Mouse (Mus musculus): ENCODE measurements around the gene Gm2663.
"Not testable (repeated sequence)": the region's sequence is repeated elsewhere in the genome, so short reads cannot be mapped to it uniquely, and the experiment has no call there.

The Gm2663 gene

DNA sequence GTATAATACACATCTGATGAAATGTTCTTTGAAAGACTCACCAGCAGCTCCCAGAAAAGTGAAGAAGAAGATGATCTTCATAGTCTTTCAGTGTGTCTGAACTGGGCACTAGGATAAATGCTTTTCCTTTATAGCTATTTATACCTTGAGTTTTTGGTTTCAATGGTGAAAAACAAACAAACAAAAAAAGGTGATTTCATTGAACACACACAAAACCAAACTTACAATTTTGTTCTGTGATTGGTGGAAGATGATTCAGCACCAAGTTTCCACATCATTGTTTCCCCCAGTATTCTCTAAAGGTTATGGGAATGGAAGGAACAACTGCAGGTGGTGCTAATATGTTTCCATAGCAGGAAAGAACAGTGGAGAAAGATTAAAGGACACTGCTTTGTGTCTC lies at the start of gene Gm2663:
Gene Gm2663, minus strand, starts transcription at position 101 of the 400 bp plus-strand sequence.
- DNase-seq (ENCODE audit: low read depth, low spot score), result not testable (repeated sequence)

DNA sequence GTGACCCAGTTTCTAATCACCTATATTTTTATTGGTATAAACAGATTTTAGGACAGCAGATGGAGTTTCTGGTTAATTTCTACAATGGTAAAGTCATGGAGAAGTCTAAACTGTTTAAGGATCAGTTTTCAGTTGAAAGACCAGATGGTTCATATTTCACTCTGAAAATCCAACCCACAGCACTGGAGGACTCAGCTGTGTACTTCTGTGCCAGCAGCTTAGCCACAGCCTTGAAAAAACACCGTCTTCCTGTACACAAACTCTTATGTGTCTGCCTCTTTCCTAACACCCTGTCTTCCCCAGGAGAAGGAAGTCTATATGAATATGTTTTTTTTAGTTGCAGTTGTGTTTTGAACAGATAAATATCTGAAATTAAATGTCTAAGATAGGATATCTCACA lies 49.3 kb upstream of the Gm2663 start:
- DNase-seq (ENCODE audit: low read depth, low spot score), result no peak

DNA sequence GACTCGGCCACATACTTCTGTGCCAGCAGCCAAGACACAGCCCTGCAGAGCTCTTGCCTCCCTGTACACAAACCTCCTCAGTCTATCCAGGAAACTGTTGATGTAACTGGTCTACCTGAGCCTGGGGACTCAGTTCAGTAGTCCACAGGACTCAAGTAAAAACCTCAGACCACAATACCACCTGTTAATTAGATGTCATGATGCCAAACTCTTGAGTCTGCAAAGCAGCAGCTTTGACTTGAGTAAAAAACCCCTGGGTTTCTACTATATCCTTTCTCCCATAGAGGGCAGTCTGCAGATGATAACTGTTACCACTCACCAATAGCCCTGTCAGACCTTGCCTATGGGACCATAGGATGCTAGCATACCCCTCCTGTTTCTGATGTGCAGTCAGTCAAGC lies 48.7 kb upstream of the Gm2663 start:
- no peak for DNase-seq (ENCODE audit: low read depth, low spot score)

DNA sequence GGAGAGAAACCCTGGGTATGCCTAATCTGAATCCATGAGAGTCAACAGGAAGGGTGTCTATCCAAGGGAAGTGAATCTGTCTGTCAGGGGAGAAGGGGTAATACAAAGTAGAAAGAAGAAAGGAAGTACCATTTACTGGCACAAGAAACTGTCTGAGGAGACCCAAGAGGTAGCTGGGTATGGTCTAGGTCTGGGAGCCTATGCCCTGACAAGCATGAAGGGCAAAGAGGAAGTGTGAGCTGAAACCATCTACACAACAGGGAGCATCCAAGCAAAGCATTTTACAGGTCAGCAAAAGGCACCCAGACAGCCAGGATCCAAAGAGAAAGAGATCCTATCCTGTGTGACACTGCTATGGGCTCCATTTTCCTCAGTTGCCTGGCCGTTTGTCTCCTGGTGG lies 47.9 kb upstream of the Gm2663 start:
- DNase-seq (ENCODE audit: low read depth, low spot score), result no peak

DNA sequence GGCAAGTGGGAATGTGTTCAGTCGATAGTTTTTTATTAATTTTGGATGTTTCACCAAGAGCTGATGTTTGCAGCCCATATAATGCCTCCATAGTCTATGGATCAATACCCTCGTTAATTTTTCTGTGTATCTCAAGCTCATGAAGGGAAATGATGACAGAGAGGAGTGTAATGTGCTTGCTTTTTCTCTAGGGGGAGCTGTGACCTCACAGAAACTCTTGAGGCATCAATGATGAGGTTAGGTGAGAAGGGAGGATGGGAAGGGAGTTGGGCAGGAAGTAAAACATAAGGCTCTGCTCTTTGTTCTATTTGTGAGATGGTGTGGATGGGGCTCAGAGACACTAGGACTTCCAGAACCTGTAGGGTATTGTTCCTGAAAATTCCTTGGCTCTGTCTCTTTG lies 47.3 kb upstream of the Gm2663 start:
- peak; percentile 2 for DNase-seq (ENCODE audit: low read depth, low spot score)

DNA sequence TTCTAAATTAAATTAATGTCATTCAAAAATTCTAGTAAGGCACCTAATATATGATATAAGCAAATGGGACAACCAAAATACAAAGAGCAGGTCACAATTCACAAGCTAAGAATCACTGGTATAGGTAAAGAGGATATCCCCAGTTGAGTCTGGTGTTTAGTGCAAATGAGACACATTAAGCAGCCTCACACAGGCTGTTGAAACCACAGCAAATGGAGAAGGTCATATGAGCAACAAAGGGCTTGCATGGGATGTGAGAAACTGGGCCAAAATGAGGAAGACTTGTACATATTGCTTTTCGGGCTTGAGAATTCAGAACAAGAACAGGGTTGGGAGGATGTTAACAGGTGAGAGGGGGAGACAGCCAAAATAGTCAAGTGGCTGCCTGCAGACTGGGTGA lies 45.5 kb upstream of the Gm2663 start:
- no peak for DNase-seq (ENCODE audit: low read depth, low spot score)

DNA sequence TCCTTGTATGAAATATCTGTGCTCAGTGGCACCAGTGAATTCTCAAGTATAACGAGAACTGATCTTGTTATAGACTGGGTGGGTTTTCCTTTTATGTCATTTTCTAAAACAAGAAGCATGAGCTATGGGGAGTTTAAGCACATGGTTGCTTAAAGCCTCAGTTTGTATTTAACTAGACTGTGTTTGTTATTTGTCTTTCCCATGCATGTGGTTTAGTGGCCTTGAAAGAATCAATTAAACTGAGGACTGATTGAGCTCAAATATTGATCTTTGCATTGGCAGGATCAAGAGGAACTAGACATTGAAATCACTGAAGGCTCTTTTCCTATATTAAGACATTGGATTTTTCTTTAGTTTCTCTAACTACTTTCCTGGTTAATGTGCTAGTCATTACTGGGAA lies 45.0 kb upstream of the Gm2663 start:
- no peak for DNase-seq (ENCODE audit: low read depth, low spot score)

DNA sequence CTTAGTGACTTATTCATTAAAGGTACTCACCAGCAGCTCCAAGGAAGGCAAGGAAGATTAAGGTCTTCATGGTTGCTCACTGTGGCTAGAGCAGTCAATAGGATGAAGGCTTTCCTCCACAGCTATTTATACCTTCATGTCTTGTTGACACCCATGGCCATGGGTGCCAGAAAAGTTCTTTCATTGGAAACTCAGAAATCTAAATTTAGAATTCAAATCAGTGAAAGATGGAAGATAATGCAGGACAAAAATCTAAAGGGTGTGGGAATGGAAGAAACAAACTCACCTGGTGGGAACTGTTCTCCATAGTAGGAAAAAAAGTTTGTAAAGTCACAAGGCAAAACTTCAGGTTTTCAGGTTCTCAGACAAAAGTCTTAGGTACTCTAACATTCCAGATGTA lies 36.1 kb upstream of the Gm2663 start, which contains the start of gene 2210010C04Rik:
Gene 2210010C04Rik, minus strand, starts transcription at position 101 of the 400 bp plus-strand sequence.
- no peak for DNase-seq (ENCODE audit: low read depth, low spot score)

DNA sequence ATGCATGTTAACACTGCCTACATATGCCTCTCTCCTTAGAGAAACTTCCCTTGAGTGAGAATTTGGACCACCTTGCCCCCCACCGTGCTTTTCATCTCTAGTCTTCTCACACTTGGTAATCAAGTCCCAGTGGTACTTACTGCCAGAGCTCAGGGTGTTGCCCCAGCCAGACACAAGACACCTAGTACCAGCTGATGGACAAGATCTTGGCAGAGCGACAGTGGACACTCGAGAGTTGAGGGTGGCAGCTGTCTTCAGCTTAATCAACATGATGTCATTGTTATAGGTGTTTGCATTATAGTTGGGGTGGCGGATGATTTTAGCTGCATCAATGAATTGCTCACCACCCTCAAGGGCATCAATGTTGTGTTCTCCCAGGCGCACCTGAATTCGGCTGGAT lies 33.5 kb upstream of the Gm2663 start:
- DNase-seq (ENCODE audit: low read depth, low spot score), result no peak

DNA sequence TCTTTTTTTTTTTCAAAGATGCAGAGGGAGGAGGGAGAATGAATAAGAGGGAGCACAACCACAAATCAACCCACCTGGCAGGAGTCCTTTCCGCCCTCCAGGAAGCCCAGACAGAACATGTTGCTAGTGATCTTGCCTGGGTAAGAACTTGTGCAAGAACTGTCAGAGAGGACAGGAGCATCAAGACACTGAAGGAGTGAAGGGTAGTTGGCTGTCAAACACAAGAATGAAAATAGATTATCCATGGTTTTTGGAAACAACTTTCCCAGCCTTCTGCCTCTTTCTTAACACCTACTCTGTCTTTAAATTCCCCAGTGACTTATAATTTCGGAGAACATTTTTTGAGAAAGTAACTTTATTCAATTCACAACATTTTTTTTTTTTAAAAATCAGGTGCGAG lies 33.0 kb upstream of the Gm2663 start:
- no peak for DNase-seq (ENCODE audit: low read depth, low spot score)

DNA sequence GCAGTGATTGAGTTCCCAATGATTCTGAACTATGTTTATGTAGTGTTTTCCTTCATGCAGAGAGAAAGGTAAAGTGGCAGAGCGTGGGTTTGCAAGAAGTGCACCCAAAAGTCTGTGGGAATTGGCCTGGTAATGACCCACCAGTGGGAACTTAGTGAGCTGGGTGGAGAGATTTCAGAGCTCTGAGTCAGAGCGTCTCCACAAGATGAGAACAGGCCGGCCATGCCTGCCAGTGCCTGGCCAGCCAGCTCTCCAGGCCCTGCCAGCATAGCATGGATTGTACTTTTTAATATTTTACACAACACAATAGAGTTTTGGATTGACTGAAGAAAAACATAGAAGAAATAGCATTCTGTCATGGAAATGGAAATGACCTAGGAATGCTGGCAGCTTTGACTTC lies 31.5 kb upstream of the Gm2663 start:
- no peak for DNase-seq (ENCODE audit: low read depth, low spot score)

DNA sequence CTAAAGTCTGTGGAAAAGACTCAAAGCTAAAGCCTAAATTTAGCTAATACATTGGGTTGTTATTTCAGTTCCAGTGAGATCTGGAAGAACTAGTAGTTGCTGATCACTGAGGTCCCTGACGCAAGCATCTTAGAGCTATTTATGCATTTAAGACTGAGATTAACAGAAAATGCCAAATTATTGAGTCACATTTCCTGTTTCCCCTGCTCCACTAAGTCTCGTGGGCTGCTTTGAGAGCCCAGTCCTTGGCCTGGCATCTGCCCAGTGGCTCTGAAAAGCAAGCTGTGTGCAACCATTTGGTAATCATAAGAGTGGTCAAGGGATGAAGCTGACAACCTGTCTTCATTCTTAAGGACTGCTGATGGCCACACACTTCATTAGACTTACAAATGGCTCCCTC lies 27.8 kb upstream of the Gm2663 start:
- DNase-seq (ENCODE audit: low read depth, low spot score), result no peak

DNA sequence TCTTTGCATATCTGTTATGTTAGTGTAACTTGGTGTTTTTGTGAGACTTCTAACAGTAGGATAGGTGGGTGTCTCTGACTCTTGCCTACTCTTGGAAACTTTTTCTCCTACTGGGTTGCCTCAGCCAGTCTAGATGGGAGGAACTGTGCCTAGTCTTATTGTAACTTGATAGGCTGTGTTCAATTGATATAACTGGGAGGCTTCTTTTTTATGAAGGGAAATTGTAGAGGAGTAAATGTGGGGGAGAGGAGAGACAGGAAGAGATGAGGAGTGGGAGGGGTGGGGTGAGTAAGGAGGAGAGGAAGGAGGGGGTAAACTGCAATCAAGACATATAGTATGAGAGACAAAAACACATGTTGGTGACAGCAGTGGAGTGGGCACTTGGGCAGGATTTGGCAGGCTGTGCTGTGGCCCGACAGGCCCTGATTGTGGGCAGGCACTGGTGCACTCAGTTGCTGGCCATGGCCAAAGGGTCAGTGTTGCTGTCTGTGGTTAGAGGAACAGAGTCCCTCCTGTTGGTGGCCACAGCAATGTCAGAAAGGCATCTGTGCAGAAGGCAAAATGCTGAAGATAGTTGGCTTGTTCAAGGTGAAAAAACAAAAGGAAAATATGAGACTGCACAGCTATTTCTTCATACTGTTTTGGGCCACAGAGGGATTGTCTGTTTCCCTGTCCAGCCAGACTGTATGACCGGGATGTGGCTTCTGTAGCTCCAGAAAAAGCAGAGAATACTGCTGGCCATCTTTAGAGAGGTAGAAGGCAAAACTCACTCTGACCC lies 26.8 kb upstream of the Gm2663 start:
- DNase-seq (ENCODE audit: low read depth, low spot score), result no peak

DNA sequence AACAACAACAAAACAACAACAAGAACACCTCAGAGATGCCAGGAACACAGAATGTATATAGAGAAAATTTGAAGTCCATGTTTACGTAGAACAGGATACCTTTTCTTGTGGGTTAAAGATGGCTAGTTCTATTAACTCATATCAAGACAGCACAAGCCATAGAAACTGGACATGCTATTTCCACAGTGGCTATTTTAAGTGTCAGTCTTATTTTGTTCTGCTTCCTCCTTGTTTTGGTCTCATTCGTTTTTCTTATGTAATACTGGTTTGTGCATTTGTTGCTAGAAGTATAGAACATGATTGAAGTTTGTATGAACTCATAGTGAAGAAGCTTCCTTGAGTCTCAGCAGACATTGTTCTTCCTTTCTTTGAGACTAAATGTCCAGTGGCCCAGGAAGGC lies 19.9 kb upstream of the Gm2663 start:
- no peak for DNase-seq (ENCODE audit: low read depth, low spot score)

DNA sequence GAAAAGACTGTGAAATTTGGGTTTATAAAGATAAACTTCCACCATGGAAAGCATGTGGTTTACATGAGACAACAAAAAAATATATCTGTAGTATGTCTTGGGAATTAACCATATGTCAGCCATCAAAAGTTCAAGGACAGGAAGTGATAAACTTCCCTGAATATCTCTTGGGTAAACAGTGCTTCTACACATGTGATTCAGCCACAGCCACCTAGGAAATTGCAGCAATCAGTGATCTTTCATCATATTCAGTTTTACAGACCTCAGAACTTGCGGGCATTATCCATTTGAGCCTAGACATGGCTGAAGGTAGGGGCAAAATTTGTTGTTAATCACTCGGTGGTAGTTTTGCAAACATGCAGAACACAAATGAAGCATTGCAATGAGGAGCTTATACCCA lies 19.4 kb upstream of the Gm2663 start:
- DNase-seq (ENCODE audit: low read depth, low spot score), result no peak

DNA sequence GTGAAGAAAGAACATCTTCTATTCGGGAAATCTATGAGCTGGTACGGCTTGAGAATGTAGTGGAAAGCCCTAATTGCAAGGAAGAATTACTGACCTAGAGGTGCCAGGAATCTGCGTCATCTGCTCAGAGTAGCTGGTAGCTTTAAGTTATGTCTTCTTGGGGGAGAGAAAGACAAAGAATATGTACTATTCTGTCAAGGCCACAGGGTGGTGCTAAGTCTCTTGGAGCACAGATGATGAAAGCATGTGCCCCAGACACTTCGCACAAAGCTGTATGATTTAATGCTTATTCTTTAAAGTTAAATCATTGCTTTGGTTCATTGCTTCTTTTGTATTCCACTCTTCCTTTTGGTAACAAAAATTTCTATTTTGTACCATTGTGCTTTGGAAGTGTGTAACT lies 15.8 kb upstream of the Gm2663 start:
- no peak for DNase-seq (ENCODE audit: low read depth, low spot score)

DNA sequence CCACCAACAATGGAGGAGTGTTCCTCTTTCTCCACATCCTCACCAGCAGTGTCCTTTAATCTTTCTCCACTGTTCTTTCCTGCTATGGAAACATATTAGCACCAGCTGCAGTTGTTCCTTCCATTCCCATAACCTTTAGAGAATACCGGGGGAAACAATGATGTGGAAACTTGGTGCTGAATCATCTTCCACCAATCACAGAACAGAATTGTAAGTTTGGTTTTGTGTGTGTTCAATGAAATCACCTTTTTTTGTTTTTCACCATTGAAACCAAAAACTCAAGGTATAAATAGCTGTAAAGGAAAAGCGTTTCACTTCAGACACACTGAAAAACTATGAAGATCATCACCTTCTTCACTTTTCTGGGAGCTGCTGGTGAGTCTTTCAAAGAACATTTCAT lies 34.8 kb downstream of the Gm2663 start, which contains the start of gene 1810009J06Rik:
Gene 1810009J06Rik, plus strand, starts transcription at position 301 of the 400 bp plus-strand sequence.
- not testable (repeated sequence) for DNase-seq (ENCODE audit: low read depth, low spot score)

DNA sequence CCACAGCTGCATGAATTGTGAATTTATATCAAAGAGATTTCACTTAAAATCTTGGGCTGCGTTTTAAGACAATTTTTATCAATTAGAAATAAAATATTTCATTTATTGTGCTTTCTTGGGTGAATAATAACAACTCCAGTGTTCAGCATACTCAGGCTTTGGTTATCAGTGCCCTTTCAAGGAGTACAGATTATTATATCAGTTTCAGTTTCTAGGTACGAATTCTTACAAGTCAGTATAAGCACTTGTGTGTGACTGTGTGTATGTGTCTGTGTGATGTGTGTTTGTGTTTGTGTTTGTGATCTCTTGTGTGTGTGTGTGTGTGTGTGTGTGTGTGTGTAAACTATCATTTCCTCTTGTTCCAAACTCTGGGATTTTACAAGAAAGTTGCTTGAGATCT lies 45.6 kb downstream of the Gm2663 start:
- DNase-seq (ENCODE audit: low read depth, low spot score), result no peak

DNA sequence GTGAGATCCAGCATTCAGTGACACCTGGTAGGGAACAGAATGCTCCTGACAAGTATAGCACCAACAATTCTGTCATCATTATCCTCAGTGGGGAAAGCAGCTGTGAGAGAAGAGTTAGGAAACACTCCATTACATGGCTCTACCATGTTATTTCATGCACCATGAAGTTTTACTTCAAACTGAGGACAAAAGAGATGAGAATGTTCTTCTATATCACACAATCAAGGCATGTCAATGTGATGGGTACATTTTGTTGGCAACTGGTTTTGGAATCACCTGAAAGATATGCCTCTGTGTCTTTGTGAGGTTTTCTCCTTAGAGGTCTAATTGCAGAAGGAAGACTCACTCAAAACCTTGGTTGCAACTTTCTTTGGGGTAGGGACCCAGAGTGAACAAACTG lies 47.5 kb downstream of the Gm2663 start, which contains the start of gene Gm4744:
Gene Gm4744, minus strand, starts transcription at position 101 of the 400 bp plus-strand sequence.
- no peak for DNase-seq (ENCODE audit: low read depth, low spot score)
